Mouse (Mus musculus): ENCODE measurements around the gene Pam.
A peak's percentile ranks its signal among the peaks of the same experiment; 100 is the strongest.

The Pam gene

GRCm38 (mm10) chr1:98029025-98029424 lies 66.4 kb downstream of the Pam start:
- DNase-seq: no peak

- no peak for DNase-seq
Observed at GRCm38 (mm10) chr1:98028468-98028867, 67.0 kb downstream of the Pam start.

GRCm38 (mm10) chr1:98027959-98028358 lies 67.5 kb downstream of the Pam start:
- no peak for DNase-seq

- no peak for DNase-seq
Observed at GRCm38 (mm10) chr1:98025924-98026640, 69.4 kb downstream of the Pam start.

GRCm38 (mm10) chr1:98023866-98024265 lies 71.6 kb downstream of the Pam start:
- no peak for DNase-seq

GRCm38 (mm10) chr1:98018987-98019386 lies 76.5 kb downstream of the Pam start:
- DNase-seq: no peak

GRCm38 (mm10) chr1:98016004-98016848 lies 79.2 kb downstream of the Pam start:
- no peak for DNase-seq

GRCm38 (mm10) chr1:98015564-98015963 lies 79.9 kb downstream of the Pam start:
- DNase-seq: no peak

- DNase-seq: peak; percentile 63 to 70
Observed at GRCm38 (mm10) chr1:98002561-98003425, 92.7 kb downstream of the Pam start.

GRCm38 (mm10) chr1:97999465-97999864 lies 96.0 kb downstream of the Pam start:
- no peak for DNase-seq

GRCm38 (mm10) chr1:97998961-97999360 lies 96.5 kb downstream of the Pam start:
- DNase-seq: peak; percentile 8 to 22

GRCm38 (mm10) chr1:97997088-97997487 lies 98.4 kb downstream of the Pam start:
- DNase-seq: no peak

GRCm38 (mm10) chr1:97991976-97992375 lies 103.5 kb downstream of the Pam start:
- no peak for DNase-seq

GRCm38 (mm10) chr1:97983189-97983588 lies 112.3 kb downstream of the Pam start:
- no peak for DNase-seq

- DNase-seq: no peak
Observed at GRCm38 (mm10) chr1:97979422-97979821, 116.0 kb downstream of the Pam start.

- DNase-seq: no peak
Observed at GRCm38 (mm10) chr1:97977521-97977920, 117.9 kb downstream of the Pam start.

- peak; percentile 79 to 89 for DNase-seq
Observed at GRCm38 (mm10) chr1:97976873-97977473, 118.5 kb downstream of the Pam start.

- DNase-seq: peak in 1 of 2 experiments; percentile 11
Observed at GRCm38 (mm10) chr1:97976072-97976471, 119.4 kb downstream of the Pam start.

GRCm38 (mm10) chr1:97974968-97975367 lies 120.5 kb downstream of the Pam start:
- DNase-seq: peak; percentile 4 to 17

GRCm38 (mm10) chr1:97969765-97970164 lies 125.7 kb downstream of the Pam start:
- DNase-seq: no peak

- no peak for DNase-seq
Observed at GRCm38 (mm10) chr1:97963711-97964110, 131.7 kb downstream of the Pam start.

- DNase-seq: no peak
Observed at GRCm38 (mm10) chr1:97962134-97962533, 133.3 kb downstream of the Pam start.

GRCm38 (mm10) chr1:97960681-97961080 lies 134.8 kb downstream of the Pam start:
- DNase-seq: no peak

Measured in kidney, postnatal 4 days (tissue).